Mouse (Mus musculus) CH12.LX (cell line): ENCODE data around the gene Kctd5.

Experiments
- CTCF ChIP-seq, 2 experiments: IDR thresholded peaks in 1 of 2; conservative IDR thresholded peaks in 1 of 2; 2 replicates each; pipeline ENCODE4 v1.5.1; 2011 to 2012; ENCODE audit warnings: low read depth in 2 of 2, low read length in 2 of 2, improper control_type of control experiment in 1 of 2, inconsistent platforms in 1 of 2, mild to moderate bottlenecking in 1 of 2, moderate library complexity in 1 of 2
- EP300 ChIP-seq: IDR thresholded peaks from 2 replicates; pipeline ENCODE4 v1.6.1; 2011; ENCODE audit warnings: low read length, improper control_type of control experiment
- MYC ChIP-seq: IDR thresholded peaks from 2 replicates; pipeline ENCODE4 v1.6.1; 2011; ENCODE audit warnings: low read depth, mild to moderate bottlenecking, improper control_type of control experiment, low read length
- POLR2A ChIP-seq: IDR thresholded peaks from 2 replicates; pipeline ENCODE4 v1.6.1; 2011; ENCODE audit warnings: low read depth, mild to moderate bottlenecking, improper control_type of control experiment, low read length
- POLR2AphosphoS2 ChIP-seq: IDR thresholded peaks from 2 replicates; pipeline ENCODE4 v1.6.1; 2011; ENCODE audit warnings: low read depth, low read length, improper control_type of control experiment
- RCOR1 ChIP-seq: conservative IDR thresholded peaks from 2 replicates; pipeline ENCODE4 v1.6.1; 2012; ENCODE audit warnings: low read depth, mild to moderate bottlenecking, inconsistent platforms, low read length, improper control_type of control experiment
- TBP ChIP-seq: conservative IDR thresholded peaks from 2 replicates; pipeline ENCODE4 v1.6.1; 2011; ENCODE audit warnings: low read depth, low read length, improper control_type of control experiment
- USF1 ChIP-seq: IDR thresholded peaks from 2 replicates; pipeline ENCODE4 v1.6.1; 2014; ENCODE audit warnings: low read depth, mild to moderate bottlenecking, inconsistent platforms, low read length, improper control_type of control experiment

GRCm38 (mm10) chr17:24021375-24022199, 51.7 kb downstream of the Kctd5 start:
- TF ChIP-seq POLR2A (no peak), RCOR1 (no peak), CTCF (conservative IDR thresholded peaks at IDR 0.05 in 1 of 2, IDR thresholded peaks at IDR 0.05 in 1 of 2; ENCODE audit: low read depth in 2 of 2, low read length in 2 of 2) (no peak), EP300 (no peak), TBP (no peak), MYC (no peak), USF1 (no peak), POLR2AphosphoS2 (no peak)
